Mouse (Mus musculus) cerebellum, adult 2 months (tissue): Measurements from ENCODE around the gene Wrap73.

ENCODE experiments used
- CTCF ChIP-seq: fragments of 200-500 bp; IDR thresholded peaks from 2 replicates; pipeline ENCODE4 v1.5.1; 2011; ENCODE audit warnings: low read depth, mild to moderate bottlenecking, control low read depth, low read length, moderate library complexity, borderline replicate concordance; ENCODE audit not compliant: insufficient read depth
- POLR2A ChIP-seq: fragments of 200-500 bp; IDR thresholded peaks from 2 replicates; pipeline ENCODE4 v1.6.1; 2011; ENCODE audit warnings: low read length, control low read depth, borderline replicate concordance; ENCODE audit not compliant: insufficient read depth

GRCm38 (mm10) chr4:154170021-154170420 is 27.8 kb downstream of the Wrap73 start:
- no peak for TF ChIP-seq POLR2A
- no peak for TF ChIP-seq CTCF
